Mouse (Mus musculus): ENCODE data around the gene Il23a. TPM values are rescaled to one million over a fixed set of nuclear protein-coding genes. Genes with fewer than 3 reads are reported as not detected.
A peak's percentile ranks its signal among the peaks of the same experiment; 100 is the strongest.
"Not testable (repeated sequence)": the region's sequence is repeated elsewhere in the genome, so short reads cannot be mapped to it uniquely, and the experiment has no call there.

The Il23a gene
- total RNA-seq, 4 experiments from 2014 or later, result 0.22 to 0.28 TPM; not detected in 2

DNA sequence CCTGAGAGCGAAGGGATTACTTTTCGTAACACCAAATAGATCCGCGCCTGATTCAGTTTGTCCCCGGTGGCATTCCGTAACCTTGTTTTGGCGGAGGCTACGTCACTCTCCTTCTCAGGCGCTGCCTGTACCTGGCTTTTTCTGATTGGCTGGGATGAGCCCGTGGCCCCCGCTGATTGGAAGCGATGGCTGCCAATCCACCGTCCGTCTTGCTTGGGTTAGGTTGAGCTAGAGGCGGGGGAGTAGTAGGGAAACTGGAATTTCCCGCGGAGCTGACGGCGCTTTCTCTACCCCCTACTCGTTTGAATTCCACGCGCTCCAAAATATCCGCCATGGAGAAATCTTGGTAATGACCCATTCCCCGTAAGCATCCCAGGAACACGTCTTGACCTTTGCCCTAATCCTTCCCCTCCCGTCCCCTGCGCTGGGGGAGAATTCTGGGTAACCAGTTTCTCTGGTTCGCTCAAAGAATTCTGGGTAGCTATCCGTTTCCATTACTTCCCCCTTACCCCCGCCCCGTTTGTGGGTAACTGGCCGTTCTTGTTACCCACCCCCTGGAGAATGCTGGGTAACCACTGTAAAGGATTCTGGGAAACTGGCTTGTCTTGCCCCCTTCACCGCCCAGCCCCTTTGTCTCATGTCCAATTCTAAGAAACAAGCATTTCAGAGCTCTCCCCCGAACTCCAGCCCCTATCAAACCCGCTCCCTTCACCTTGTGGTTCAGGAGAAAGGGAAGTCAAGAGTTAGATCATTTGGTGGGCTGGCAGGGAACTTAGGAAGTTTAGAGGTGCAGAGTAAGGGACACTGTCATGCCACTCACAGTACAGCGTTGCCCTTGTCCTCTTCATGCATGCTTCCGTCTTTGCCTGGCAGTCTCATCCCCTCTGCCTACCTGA, 4.8 kb upstream of the Il23a start, which contains the start of gene Pan2:
Pan2 (plus strand) TSS at position 210 of the 896 bp plus-strand sequence.
- DNase-seq, result peak; percentile 99

DNA sequence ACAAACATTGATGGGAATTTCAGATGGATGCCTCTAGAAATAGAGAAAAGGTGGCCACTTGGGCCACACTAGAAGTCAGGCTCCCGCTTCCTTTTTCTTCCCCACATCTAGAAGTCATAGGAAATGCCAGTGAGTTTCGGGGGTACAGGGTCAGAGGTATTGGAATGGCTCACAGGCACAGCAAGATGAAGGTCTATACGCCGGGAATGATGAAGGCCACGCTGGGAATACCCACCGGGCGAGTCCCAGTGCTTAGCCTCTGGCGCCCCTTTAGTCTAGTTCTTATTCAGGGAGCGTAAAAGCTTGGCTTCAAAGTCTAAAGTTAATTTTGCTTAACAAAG, 4.2 kb upstream of the Il23a start:
- DNase-seq, result no peak

DNA sequence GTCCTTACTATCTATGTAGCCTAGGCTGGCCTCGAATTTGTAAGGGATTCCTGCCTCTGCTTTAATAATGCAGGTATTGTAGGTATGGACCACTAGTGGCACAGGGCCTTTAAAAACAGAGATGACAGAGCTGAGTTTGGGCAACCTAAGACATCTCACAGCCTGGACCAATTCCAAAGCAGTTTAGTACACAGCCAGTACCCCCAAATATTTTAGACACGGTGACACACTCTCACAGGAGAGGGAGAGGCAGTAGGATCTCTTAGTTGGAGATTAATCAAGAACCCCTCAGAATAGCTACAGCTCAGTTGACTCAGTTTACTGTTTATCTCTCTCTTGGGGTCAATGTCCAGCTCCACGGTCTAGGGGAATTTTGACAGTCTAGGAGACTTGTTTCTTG, 3.8 kb upstream of the Il23a start:
- DNase-seq, result no peak

DNA sequence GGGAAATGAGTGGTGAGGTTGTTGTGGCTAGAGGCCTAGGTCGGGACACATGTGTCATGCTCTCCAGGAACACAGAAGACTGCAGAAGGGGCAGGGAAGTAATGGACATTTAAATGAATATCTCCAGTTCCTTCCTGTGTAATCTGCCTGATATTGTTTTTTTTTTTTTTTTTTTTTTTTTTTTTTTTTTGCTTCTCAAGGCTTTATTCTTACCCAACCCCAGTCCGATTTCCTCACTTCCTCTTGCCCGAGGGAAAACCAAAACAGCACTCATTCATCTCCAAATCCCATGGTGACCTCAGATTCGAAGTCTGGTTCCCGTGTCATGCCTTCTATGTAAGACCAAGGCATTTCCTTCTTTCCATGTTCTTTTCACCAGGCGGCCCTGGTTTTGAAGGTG, 309 bp downstream of the Il23a start:
- no peak for DNase-seq

DNA sequence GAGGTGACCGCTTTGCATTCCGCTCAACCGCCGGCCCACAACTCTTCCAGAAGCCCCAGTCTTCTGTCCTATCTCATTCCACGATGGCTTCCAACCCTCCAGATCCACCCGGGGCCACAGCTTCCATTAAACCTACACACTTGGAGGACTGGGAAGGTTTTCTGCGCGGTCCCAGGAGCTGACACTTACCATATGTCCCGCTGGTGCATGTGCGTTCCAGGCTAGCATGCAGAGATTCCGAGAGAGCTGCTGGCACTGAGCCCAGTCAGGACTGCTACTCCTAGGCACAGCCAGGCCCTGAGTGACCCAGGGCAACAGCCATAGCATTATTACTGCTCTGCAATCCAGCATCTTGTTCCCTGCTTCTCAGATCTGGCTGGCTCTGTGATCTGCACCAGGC, 930 bp downstream of the Il23a start:
- DNase-seq, result no peak

DNA sequence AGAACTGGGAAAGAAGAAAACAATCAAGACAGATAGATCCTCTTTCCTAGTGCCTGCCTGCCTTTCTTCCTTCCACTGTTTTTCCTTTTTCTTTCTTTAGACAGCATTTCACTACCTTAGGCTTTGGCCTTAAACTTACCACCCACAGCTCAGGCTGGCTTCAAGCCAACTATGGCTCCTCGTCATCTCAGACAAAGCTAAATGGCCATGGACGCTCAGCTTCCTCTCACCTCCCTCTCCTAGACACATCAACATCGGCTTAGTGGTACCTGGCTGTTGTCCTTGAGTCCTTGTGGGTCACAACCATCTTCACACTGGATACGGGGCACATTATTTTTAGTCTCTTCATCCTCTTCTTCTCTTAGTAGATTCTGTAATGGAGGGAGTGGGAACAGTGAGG, 1.3 kb downstream of the Il23a start:
- DNase-seq, result no peak

DNA sequence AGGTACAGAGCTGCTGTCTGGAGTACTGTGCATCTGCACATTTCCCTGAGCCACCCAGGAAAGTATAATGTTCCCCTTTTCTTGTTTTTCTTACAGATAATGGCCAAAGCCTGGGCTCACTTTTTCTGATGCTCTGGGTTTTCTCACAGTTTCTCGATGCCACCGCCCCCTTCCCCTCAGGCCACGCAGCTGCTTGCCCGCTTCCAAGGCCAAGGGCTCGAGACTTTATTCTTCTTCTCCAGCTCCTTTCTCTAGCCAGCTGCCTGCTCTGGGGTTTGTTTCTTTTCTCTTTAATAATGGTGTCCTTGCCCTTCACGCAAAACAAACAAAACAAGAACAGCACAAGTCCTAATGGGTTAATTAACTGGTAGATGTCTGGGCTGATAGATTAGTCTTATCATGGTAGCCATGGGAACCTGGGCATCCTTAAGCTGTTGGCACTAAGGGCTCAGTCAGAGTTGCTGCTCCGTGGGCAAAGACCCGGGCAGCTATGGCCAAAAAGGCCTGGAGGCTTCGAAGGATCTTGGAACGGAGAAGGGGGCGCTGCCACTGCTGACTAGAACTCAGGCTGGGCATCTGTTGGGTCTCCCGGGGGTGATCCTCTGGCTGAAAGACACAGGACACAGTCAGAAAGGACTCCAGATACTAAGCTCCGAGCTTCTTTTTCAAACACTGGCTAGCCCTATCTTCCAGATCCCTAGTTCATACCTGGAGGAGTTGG, 2.0 kb downstream of the Il23a start:
- DNase-seq, result no peak

DNA sequence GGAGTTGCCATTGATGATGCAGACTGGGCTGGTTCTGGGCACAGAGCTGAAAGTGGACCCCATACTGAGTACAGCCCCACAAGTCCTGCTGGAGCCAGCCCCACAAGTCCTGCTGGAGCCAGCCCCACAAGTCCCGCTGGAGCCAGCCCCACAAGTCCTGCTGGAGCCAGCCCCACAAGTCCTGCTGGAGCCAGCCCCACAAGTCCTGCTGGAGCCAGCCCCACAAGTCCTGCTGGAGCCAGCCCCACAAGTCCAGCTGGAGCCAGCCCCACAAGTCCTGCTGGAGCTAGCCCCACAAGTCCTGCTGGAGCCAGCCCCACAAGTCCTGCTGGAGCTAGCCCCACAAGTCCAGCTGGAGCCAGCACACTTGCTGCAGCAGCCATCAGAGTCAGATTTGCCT, 8.0 kb downstream of the Il23a start:
- DNase-seq, result not testable (repeated sequence)

DNA sequence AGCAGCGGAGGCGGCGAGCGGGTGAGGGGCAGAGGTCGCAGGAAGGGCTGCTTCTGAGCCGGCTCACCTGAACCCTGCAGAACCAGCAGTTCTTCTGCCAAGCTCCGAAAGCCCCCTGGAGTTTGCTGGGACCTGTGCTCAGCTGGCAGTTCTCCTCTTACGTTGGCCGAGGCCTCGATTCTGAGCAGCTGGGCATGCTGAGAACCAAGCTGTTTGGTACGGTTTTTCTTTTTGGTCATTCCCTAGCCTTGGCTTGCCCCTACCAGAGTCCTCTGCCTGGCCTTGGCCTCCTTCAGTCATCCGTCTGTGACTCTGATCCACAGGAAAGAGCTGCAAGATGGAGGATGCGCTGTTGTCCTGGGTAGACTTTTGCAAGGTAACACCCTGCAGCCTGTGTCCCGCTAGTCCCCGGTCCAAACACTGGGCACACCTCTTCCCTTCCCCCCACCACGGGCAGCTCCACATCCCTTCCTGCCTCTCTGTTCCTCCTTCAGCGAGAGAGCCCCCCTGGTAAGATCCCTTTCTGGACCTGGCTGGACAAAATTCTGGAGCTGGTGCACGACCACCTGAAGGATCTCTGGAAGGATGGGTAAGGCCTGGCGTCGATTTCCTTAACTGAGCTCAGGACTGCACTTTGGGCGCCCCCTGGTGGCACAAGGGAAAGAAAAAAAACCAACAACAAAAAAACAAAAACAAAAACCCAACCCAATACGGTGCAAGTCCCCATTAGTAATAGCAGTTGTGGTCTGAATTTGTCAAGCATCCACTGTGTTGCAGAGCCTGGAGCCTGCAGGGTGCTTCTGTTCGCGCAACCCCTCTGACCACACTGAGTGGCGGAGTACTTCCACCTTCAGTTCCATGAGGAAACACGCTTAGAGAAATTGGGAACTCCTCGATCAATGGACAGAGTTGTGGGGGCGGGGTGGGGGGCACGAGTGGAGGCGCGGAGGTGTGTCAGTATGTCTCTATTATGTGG, 14.7 kb downstream of the Il23a start:
- peak; percentile 46 for DNase-seq

DNA sequence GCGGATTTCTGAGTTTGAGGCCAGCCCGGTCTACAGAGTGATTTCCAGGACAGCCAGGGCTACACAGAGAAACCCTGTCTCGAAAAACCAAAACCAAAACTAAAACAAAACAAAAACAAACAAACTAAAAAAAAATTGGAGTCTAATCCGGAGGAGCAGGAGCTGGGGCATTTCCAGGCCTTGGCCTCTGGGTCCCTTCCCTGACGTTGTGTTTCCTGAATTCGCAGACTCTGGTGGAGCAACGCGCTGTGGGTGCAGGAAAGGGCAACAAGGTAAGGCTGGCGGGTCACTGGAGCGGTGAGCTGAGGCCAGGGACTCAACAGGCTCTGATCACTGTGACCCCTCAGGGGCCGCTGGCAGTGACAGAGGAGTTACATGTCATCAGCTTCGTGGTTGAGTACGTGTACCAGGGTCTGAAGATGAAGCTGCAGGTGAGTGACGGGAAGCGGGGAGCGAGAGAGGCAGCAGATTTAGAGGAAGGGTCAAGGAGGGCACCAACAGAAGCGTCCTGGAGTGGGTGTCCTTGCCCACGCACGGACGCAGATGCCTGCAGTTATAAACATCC, 15.6 kb downstream of the Il23a start:
- DNase-seq, result no peak

DNA sequence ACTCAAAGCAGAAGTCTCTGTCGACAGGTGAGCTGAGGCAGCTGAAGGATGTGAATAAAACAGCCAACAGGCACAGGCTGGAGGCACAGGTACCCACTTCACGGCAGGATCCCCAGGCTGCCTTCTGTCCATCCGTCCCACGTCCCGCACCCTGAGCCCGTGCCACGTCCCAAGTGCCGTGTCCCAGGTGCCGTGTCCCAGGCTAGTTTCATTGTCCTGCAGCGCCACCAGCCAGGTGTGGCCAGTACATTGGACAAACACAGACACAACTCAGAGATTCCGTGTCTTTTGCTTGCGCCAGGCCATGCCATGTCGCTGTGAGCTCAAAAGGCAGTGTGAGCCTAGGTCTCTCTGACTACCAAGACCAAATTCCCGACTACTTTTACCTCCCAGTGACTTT, 16.9 kb downstream of the Il23a start:
- no peak for DNase-seq

DNA sequence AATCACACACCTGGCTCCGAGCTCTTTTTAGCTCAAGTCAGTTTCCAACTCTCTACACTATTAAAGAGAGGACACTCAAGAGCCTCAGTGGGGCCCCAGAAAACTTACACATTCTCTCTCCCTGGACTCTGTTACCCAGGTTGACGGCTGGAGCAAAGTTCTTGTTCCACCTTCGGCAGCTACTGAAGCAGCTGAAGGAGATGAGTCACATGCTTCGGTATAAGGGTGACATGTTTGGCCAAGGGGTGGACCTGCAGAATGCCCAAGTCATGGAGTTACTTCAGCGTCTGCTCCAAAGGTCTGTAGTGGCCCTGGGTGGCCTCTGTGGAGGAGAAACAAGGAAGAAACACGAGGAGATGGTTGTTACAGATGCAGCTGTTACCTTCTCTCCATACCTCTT, 17.6 kb downstream of the Il23a start:
- DNase-seq, result no peak

DNA sequence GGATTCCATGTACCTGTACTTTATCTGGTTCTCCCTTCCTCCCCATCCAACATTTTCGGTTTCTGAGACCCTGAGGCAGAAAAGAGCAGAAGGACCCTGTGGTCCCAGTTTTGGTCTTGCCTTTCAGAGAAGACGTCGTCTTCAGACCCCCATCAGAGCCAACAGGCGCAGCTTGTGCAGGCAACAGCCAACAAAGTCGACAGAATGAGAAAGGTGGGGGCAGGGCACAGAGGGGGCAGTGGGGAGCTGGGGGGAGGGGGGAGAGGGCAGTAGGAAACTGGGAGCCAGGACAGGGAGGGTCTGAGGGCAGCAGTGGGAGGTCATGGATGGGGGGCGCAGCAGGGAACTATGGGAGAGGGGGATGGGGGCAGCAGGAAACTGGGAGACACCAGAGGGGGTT, 20.4 kb downstream of the Il23a start:
- no peak for DNase-seq

DNA sequence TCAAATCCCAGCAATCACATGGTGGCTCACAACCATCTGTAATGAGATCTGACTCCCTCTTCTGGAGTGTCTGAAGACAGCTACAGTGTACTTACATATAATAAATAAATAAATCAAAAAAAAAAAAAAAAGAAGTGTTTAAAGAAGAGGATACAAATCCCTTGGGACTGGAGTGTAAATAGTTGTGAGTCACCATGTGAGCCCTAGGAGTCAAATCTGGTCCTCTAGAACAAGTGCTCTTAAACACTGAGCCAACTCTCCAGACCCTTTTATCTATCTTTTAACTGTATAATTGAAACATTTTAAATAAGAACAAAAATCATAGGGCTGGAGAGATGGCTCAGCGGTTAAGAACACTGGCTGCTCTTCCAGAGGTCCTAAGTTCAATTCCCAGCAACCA, 23.2 kb downstream of the Il23a start:
- DNase-seq, result not testable (repeated sequence)

DNA sequence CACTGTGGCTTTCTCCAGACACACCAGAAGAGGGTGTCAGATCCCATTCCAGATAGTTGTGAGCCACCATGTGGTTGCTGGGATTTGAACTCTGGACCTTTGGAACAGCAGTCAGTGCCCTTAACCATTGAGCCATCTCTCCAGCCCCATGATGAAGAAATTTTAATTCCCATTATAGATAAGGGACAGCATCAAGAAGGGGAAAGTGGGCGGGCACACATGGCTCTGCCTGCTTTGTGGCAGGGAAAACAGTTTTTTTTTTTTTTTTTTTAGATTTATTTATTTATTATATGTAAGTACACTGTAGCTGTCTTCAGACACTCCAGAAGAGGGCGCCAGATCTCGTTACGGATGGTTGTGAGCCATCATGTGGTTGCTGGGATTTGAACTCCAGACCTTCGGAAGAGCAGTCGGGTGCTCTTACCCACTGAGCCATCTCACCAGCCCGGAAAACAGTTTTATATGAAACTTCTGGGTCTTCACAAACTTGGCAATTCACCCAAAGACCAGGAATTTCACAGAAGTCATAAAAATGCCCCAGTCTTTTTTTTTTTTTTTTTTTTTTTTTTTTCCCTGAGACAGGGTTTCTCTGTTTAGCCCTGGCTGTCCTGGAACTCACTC, 25.6 kb downstream of the Il23a start:
- not testable (repeated sequence) for DNase-seq

DNA sequence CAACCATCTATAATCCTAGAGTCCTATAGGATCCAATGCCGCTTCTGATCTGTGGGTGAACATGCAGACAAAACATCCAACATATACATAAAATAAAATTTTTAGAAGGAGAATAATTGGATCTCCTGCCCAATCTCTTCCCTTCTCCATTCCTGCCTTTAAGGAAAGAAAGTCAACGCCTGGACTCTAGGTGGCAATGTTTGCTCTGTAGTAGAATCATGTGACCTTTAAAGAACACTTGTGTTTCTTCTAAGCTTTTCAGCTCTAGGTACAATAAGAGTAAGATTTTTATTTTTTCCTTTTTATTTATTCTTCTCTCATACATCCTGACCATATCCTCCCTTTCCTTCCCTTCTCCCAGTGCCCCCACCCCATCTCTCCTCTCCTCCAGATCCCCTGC, 26.7 kb downstream of the Il23a start:
- no peak for DNase-seq

DNA sequence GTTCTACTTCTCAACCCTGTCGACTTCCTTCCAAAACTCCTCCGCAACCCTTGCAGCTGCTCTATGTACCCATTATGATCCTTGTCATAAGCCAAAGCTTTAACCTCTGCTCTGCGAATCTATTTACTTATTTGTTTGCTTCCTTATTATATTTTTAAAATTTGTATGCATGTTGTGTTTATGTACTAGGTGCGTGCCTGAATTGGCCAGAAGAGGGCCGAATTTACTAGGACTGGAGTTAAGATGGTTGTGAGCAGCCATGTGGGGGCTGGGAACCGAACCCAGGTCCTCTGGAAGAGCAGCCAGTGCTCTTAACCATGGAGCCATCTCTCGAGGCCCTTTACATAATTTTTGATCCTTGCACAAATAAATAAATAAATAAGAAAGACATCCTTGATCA, 27.7 kb downstream of the Il23a start:
- DNase-seq, result no peak

DNA sequence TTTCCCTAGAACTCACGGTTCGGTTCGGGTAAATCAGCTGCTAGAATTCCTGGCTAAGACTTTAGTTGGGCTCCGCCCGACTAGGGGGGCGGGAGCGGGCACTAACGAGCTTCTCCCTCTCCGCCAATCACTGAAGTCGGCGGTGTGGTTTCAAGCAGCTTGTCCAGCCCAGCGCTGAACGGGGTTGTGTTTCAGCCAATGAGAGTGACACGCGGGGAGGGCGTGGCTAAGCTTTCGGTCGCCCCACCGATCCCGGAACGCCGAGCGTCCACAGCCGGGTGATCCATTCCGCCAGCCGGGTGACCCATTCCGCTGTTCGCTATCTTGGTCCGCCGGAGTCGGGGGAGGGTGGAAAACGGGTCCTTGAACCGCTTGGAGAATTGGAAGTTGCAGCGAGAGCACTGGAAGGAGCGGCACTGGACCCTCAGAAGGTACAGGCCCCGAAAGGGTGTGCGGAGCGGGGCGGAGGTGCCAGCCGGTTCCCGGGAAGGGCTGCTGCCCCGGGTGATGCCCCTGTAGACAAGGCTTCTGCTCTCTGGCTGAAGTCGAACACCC, 28.2 kb downstream of the Il23a start, which contains the start of gene Stat2:
Stat2 (plus strand) TSS at position 273 of the 555 bp plus-strand sequence.
- DNase-seq, result peak; percentile 99

DNA sequence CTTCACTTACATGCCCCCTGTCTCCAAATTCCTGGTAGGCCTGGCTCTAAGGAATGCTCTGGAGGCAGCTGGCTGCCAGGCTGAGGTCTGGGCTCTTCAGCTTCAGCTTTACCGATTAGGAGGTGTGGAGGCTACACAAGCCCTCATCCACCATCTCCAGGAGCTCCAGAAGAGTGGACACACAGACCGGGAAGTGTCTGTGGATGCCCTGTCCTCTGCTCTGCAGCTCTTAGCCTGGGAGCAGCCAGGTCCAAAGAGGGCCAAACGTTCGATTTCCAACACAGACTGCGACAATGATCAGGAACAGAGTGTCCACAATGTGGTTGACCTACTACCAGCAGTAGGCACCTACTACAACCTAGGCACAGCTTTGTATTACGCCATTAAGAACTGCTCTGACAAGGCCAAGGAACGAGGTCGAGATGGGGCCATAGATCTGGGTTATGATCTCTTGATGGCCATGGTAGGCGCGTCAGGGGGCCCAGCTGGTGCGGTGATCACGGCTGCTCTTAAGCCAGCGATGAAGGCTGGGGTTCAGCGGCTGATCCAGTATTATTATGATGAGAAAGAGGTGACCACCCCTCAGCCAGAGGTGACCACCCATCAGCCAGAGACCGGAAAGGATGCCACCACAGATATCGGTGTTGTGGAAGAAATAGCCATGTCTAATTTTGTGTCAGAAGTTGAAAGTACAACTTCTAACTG, 29.2 kb downstream of the Il23a start:
- no peak for DNase-seq

DNA sequence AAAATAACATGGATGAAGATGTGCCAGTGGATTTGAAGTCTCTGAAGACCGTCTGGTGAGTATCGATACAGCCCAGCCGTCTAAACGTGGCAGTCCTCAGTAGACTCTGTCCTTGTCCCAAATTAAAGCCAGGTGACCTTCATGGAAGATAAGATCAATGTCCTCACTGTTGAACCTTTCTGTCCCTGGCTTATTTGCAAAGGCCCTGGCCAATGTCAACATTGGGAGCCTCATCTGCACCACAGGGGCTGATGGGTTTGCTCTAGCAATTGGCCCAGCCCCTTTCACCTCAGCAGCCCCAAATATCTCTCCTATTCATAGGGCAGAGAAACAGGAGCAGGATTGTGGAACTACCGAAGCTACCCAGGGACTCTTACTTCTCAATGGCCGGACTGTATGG, 30.2 kb downstream of the Il23a start, which contains the start of gene Apof:
Apof (plus strand) TSS at position 301 of the 400 bp plus-strand sequence.
- DNase-seq, result peak; percentile 54

All from adrenal gland, adult 8-10 months (tissue).